Mouse (Mus musculus) lung, embryonic 14.5 days (tissue): ENCODE measurements at regions not wholly inside any gene's neighbourhood (a gene's known extent, or its start where the extent isn't known, plus 50 kb on each side); places are given as distances from the start of the nearest gene placed in this dataset.
A peak's percentile ranks its signal among the peaks of the same experiment; 100 is the strongest.

Experiments used
- ATAC-seq: fragments of 200-750 bp; cut with Nextera tagmentation; 2 replicates; pipeline ENCODE4 v1.8.0; 2017; ENCODE audit warnings: mild to moderate bottlenecking, moderate TSS enrichment, moderate library complexity; ENCODE audit not compliant: insufficient read depth
- DNase-seq: peaks from one replicate; pipeline ENCODE4 v3.0.0-alpha.2; 2015
- H3K27ac ChIP-seq: fragments of 300-500 bp; sonication (generic); 2 replicates; pipeline ENCODE4 v1.5.1; 2014; ENCODE audit warnings: low read depth, mild to moderate bottlenecking, moderate library complexity
- H3K27me3 ChIP-seq: fragments of 300-500 bp; sonication (generic); 2 replicates; pipeline ENCODE4 v1.6.1; 2014; ENCODE audit warnings: low read length, control low read depth; ENCODE audit not compliant: insufficient read depth
- H3K36me3 ChIP-seq: fragments of 300-500 bp; sonication (generic); 2 replicates; pipeline ENCODE4 v1.6.1; 2014; ENCODE audit warnings: control low read depth; ENCODE audit not compliant: insufficient read depth
- H3K4me1 ChIP-seq: fragments of 300-500 bp; sonication (generic); 2 replicates; pipeline ENCODE4 v1.6.1; 2014; ENCODE audit warnings: antibody characterized with exemption, control low read depth; ENCODE audit not compliant: insufficient read depth
- H3K4me2 ChIP-seq: fragments of 300-500 bp; sonication (generic); 2 replicates; pipeline ENCODE4 v1.6.1; 2014; ENCODE audit warnings: mild to moderate bottlenecking
- H3K4me3 ChIP-seq: fragments of 300-500 bp; sonication (generic); 2 replicates; pipeline ENCODE4 v1.5.1; 2014; ENCODE audit warnings: low read depth, low read length
- H3K9ac ChIP-seq: fragments of 300-500 bp; sonication (generic); 2 replicates; pipeline ENCODE4 v1.6.1; 2014
- H3K9me3 ChIP-seq: fragments of 300-500 bp; sonication (generic); 2 replicates; pipeline ENCODE4 v1.6.1; 2016; ENCODE audit warnings: low read depth, low read length, control low read depth
- CTCF ChIP-seq: IDR thresholded peaks from 2 replicates; pipeline ENCODE4 v1.5.1; 2016; ENCODE audit warnings: antibody characterized with exemption, low read depth
- WGBS: fragments of 180-500 bp; shearing (Covaris S2); extraction: QIAGEN DNeasy Blood & Tissue Kit; methylation state at CpG from one replicate; pipeline ENCODE4 v1.1.7; 2014; 5-methylcytosine and 5-hydroxymethylcytosine counted together

DNA sequence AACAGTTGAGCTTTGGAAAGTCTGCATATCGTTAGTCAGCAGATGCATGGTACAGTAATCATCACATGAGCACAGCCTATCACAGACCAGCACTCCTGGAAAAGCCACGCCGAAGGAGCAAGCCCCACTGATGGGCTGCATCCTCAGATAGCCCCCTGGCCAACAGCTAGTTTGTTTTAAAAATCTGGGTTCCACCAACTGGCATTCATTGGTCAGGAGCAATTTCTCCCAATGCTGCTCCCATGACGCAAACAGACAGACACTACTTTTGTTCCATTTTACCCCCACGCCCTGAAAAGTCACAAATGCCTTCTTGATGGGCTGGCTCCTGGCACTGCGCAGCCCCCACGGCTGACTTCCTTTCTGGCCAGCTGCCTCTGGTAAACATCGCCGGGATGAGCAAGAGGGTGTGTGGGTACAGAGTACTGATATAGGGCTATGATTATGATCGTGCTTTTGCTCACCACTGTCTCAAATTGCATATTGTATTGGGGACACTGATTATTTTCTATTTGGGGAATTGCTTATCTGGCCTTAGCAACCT is 95.0 kb upstream of the Egflam start:
- Histone ChIP-seq H3K9ac (no peak overlapping the region), H3K4me3 (no peak overlapping the region), H3K27me3 (no peaks in the 10 kb centered on the region), H3K4me1 (no peaks in the 10 kb centered on the region), H3K27ac (no peak overlapping the region), H3K36me3 (no peaks in the 10 kb centered on the region), H3K4me2 (no peak overlapping the region), H3K9me3 (no peaks in the 10 kb centered on the region)
- TF ChIP-seq CTCF: no peak
- WGBS: 66% methylated on average over 10 of the region's 10 CpGs
- no peak for DNase-seq
- no peak for ATAC-seq

DNA sequence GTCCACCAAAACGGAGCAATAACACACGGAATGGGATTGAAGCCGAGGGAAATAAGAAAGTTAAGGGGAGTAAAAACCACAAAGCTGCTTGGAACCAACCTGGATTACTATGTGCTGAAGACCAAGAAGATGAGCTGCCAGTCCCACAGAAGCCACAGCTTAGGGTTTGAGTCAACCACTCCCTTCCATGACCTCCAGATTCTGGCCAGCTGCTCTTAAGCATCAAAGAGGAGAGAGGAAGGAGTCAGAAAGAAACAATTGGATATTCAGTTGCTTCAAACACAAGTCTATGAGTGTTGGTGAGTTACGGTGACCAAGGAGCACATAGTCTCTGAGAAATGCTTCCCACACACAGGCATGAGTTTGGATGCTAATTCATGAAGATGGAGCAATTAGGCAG is 99.7 kb upstream of the Egflam start:
- Histone ChIP-seq H3K27ac (no peak overlapping the region), H3K4me1 (no peaks in the 10 kb centered on the region), H3K9me3 (no peaks in the 10 kb centered on the region), H3K4me3 (no peak overlapping the region), H3K9ac (no peak overlapping the region), H3K36me3 (no peaks in the 10 kb centered on the region), H3K27me3 (no peaks in the 10 kb centered on the region), H3K4me2 (no peak overlapping the region)
- 93% methylated on average over 4 of the region's 4 CpGs for WGBS
- DNase-seq (no peak), ATAC-seq (no peak)
- TF ChIP-seq CTCF: no peak

DNA sequence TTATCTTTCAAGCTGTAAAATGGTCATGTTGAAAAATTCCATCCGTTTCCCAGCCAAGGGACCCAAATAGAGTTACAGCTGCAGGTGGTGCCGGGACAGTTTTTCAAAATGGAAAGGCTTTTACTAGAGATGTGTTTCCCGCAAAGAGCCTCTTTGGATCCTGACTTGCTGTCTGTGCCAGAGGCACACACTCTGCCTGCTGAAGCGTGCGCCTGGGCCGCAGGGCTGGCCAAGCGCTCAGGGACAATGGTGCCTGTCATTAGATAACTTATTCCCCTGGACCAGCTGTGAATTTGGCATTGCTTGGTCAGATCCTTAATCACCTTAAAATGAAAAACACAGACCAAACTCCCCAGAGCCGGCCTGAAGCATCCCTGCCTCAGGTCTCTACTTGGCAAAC is 110.3 kb upstream of the Egflam start:
- no peak for TF ChIP-seq CTCF
- H3K36me3 ChIP-seq: no peaks in the 10 kb centered on the region
- DNase-seq (no peak), ATAC-seq (no peak)
- no peak overlapping the region for H3K4me2 ChIP-seq
- H3K4me1 ChIP-seq: no peaks in the 10 kb centered on the region
- no peaks in the 10 kb centered on the region for H3K9me3 ChIP-seq
- H3K9ac ChIP-seq: no peak overlapping the region
- H3K4me3 ChIP-seq: no peak overlapping the region
- 53% methylated on average over 8 of the region's 8 CpGs for WGBS
- no peak overlapping the region for H3K27ac ChIP-seq
- H3K27me3 ChIP-seq: no peaks in the 10 kb centered on the region

DNA sequence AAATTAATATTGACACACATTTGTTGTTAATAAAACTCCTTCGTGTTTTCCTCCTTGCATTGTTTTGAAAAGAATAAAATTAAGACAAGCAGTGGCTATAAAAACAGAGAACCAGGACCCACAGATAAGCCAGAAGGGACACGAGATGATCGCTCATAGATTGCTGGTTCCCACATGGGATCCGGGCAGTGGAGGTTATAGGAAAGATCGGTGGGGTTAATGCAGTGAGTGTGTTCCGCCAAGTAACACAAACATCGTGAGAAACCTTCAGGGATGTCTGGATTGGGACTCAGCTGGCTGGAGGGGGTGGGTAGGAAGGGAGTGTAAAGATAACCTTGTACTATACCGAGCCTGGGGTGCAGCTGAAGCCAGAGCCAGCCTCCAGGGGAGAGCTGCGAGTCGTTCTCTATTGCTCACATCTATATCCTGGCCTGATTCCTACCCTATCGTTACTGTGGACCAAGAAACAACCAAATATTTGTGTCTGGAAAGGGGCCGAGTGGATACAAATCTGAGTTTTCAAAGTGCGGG is 116.6 kb upstream of the Egflam start:
- Histone ChIP-seq H3K4me1 (no peaks in the 10 kb centered on the region), H3K4me2 (no peak overlapping the region), H3K36me3 (no peaks in the 10 kb centered on the region), H3K4me3 (no peak overlapping the region), H3K27me3 (no peaks in the 10 kb centered on the region), H3K27ac (no peak overlapping the region), H3K9me3 (no peaks in the 10 kb centered on the region), H3K9ac (no peak overlapping the region)
- DNase-seq: no peak
- no peak for TF ChIP-seq CTCF
- WGBS: 65% methylated on average over 13 of the region's 13 CpGs
- ATAC-seq: no peak

DNA sequence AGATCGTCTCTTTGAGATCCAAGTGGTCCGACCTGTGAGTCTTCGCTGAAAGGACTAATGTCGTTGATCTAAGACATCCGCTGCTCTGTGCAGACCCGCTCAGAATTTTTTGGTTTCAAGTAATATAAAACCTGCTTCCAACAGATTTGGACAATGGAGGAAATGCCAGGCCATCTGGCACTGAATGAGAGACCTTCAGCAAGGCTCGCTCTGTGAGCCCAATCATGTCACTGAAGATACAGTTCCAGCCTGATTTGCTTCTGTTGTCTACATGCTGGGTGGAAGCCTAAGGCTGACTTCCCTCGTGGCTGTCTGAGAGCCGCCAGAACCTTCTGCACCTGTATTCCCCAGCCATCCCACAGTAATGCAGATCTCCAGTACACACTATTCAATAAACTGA is 123.4 kb upstream of the Egflam start:
- no peak overlapping the region for H3K4me2 ChIP-seq
- no peaks in the 10 kb centered on the region for H3K27me3 ChIP-seq
- H3K36me3 ChIP-seq: no peaks in the 10 kb centered on the region
- ATAC-seq: no peak
- no peak overlapping the region for H3K4me3 ChIP-seq
- no peaks in the 10 kb centered on the region for H3K4me1 ChIP-seq
- H3K9ac ChIP-seq: no peak overlapping the region
- TF ChIP-seq CTCF: no peak
- no peak for DNase-seq
- no peak overlapping the region for H3K27ac ChIP-seq
- no peaks in the 10 kb centered on the region for H3K9me3 ChIP-seq
- WGBS: 54% methylated on average over 9 of the region's 9 CpGs

DNA sequence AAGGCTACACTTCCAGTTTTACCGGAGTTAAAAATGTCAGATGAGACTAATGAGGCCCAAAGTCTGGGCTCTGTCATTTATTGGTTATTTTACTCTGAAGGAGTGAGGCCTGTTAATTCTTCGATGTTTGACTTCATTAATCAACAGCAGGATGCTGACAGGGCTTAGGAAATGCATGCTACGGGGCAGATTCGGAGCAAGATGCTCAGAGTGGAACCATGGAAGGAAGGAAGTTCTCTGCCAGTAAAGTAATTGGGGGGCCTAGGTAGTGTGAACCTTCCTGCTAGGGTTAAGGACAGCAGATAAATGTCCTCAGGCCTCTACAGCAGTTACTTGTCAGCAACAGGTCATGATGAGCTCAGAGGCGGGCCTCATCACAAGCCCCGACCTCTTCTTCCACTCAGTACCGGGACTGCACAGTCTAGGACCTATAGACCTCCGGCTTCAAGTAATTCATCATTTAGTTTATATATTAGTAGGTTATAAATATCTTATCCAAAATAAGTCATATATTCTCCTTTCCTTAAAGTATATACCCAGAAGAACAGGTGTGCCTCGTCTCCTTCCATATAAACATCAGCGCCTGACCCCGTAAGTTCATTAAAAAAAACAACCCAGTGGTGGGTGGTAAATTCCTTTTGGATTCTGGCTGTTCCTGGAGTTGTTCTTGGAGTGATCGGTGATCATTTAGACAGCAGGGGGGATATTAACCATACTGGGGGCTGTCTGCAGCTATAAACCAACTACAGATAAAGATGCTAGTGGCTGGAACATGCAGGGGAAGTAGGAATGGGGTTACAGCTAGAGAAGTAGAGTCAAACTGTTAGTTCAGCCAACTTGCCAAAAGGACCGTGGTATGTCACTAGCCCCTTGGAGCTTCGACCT is 124.9 kb upstream of the Egflam start:
- H3K9me3 ChIP-seq: no peaks in the 10 kb centered on the region
- no peak overlapping the region for H3K9ac ChIP-seq
- no peaks in the 10 kb centered on the region for H3K27me3 ChIP-seq
- ATAC-seq (peak; percentile 58; the same call in 1 of the 2 replicates), DNase-seq (no peak)
- H3K36me3 ChIP-seq: no peaks in the 10 kb centered on the region
- no peak for TF ChIP-seq CTCF
- WGBS: 32% methylated on average over 14 of the region's 14 CpGs
- H3K4me1 ChIP-seq: no peaks in the 10 kb centered on the region
- no peak overlapping the region for H3K4me3 ChIP-seq
- H3K4me2 ChIP-seq: no peak overlapping the region
- H3K27ac ChIP-seq: no peak overlapping the region

DNA sequence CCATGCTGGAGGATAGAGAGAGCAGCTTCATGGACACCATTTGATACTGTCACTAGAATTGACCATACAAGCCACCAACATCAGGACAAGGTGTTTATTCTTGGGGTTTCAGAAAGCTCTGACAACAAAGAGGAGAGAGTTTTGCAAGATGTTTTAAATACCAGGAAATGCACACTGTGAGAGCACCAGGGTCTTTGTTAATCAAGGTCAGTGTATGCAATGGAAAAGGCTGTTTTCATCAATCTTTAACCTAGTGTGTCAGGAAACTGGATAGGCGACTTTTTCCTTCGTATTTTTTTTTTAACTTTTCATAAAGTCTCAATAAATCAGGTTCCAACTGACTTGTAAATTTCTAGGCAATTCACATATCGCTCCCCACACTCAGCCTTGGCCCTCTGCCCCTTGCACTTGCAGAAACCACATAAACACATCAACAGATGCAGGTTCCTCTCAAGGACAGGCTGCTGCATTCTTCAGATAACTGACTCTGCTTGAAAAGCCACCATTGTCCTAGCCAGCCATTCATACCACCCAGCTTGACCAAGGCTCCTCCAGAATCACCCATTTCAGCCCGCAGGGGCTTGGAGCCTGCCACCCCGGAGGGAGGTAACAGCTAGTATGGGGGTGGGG is 132.9 kb upstream of the Egflam start:
- Histone ChIP-seq H3K9ac (no peak overlapping the region), H3K4me2 (0 out of 2 replicates have a peak overlapping the region, but pooled peaks have one; percentile 20), H3K4me1 (peaks cover 11% of the 10 kb centered on the region; the same call in 1 of the 2 replicates), H3K36me3 (no peaks in the 10 kb centered on the region), H3K27ac (no peak overlapping the region), H3K4me3 (no peak overlapping the region), H3K27me3 (no peaks in the 10 kb centered on the region), H3K9me3 (no peaks in the 10 kb centered on the region)
- WGBS: 2% methylated on average over 5 of the region's 5 CpGs
- ATAC-seq: peak; percentile 24; the same call in 1 of the 2 replicates
- TF ChIP-seq CTCF: no peak
- DNase-seq: peak; percentile 24
